Mouse (Mus musculus) layer of hippocampus, postnatal 10 days (tissue): ENCODE results near the gene Trpv4. TPM values are rescaled to one million over a fixed set of nuclear protein-coding genes. Genes with fewer than 3 reads are reported as not detected.

Experiments used
- total RNA-seq, 2 experiments: library from RNA; stranded (reverse); gene quantifications; 2 replicates each; pipeline ENCODE4 v1.2.3; 2021

Gene Trpv4
- total RNA-seq, 2 experiments from 2014 or later: 1.0 to 2.4 TPM

Other genes starting within 250 kb of the Trpv4 start
- 10 to 100 TPM; 22.0 to 24.4 TPM for gene Mmab, start 214.4 kb downstream of the Trpv4 start, total RNA-seq
- gene Mvk, start 214.2 kb downstream of the Trpv4 start, total RNA-seq: 10 to 100 TPM; 52.6 to 54.6 TPM
- 1 to 10 TPM; 5.0 to 5.7 TPM for gene Fam222a, start 90.4 kb downstream of the Trpv4 start, total RNA-seq
- 10 to 100 TPM; 25.4 to 26.7 TPM for gene Gltp, start 32.6 kb upstream of the Trpv4 start, total RNA-seq
- 10 to 100 TPM; 14.1 to 15.8 TPM for gene Tchp, start 49.3 kb upstream of the Trpv4 start, total RNA-seq
- gene Ankrd13a, start 116.3 kb upstream of the Trpv4 start, total RNA-seq: 10 to 100 TPM; 40.2 to 45.1 TPM
- gene Git2, start 117.1 kb upstream of the Trpv4 start, total RNA-seq: 10 to 100 TPM; 42.4 to 44.8 TPM
- gene 1500011B03Rik, start 165.0 kb upstream of the Trpv4 start, total RNA-seq: 100 to 1,000 TPM; 154 to 155 TPM
- gene 4930519G04Rik, start 195.2 kb upstream of the Trpv4 start, total RNA-seq: not detected
- 1 to 10 TPM; 1.2 to 1.6 TPM for gene Gm9936, start 200.3 kb upstream of the Trpv4 start, total RNA-seq
- gene Oasl2, start 238.5 kb upstream of the Trpv4 start, total RNA-seq: 1 to 10 TPM in 1 of 2 experiments, under 1 TPM in 1; 0.91 to 1.1 TPM